Mouse (Mus musculus) splenic B cell, adult 2 months (primary cell): ENCODE results near the gene Zfp853.

Source experiments
- DNase-seq: peaks from one replicate; pipeline ENCODE4 v3.0.0-alpha.2; 2011; ENCODE audit warnings: low read depth, low spot score
- H3K27me3 ChIP-seq: 2 replicates; pipeline ENCODE4 v1.6.1; 2012; ENCODE audit warnings: mild to moderate bottlenecking, low read length, moderate library complexity, mixed read lengths; ENCODE audit not compliant: control insufficient read depth, poor library complexity, insufficient read depth, severe bottlenecking
- H3K36me3 ChIP-seq: 2 replicates; pipeline ENCODE4 v1.6.1; 2012; ENCODE audit warnings: mild to moderate bottlenecking, low read length, moderate library complexity, mixed read lengths; ENCODE audit not compliant: control insufficient read depth, poor library complexity, insufficient read depth, severe bottlenecking

Gene Zfp853

GRCm38 (mm10) chr5:143272540-143273330 is 20.7 kb downstream of the Zfp853 start:
- no peaks in the 10 kb centered on the region for H3K36me3 ChIP-seq
- no peak for DNase-seq
- H3K27me3 ChIP-seq, result no peaks in the 10 kb centered on the region

GRCm38 (mm10) chr5:143272108-143272507 is 21.3 kb downstream of the Zfp853 start:
- no peaks in the 10 kb centered on the region for H3K27me3 ChIP-seq
- H3K36me3 ChIP-seq, result no peaks in the 10 kb centered on the region
- no peak for DNase-seq

GRCm38 (mm10) chr5:143271642-143272041 is 21.8 kb downstream of the Zfp853 start:
- DNase-seq, result no peak
- Histone ChIP-seq H3K36me3 (no peaks in the 10 kb centered on the region), H3K27me3 (no peaks in the 10 kb centered on the region)

- Histone ChIP-seq H3K27me3 (no peaks in the 10 kb centered on the region), H3K36me3 (no peaks in the 10 kb centered on the region)
- DNase-seq, result no peak
Observed at GRCm38 (mm10) chr5:143270151-143270519, 23.3 kb downstream of the Zfp853 start.

GRCm38 (mm10) chr5:143269363-143270150 is 23.9 kb downstream of the Zfp853 start, which contains the start of gene Zfp316:
Gene Zfp316 (minus strand): TSS chr5:143270022.
- peak; percentile 68 for DNase-seq
- H3K27me3 ChIP-seq, result no peaks in the 10 kb centered on the region
- H3K36me3 ChIP-seq, result no peaks in the 10 kb centered on the region

GRCm38 (mm10) chr5:143268985-143269362 is 24.4 kb downstream of the Zfp853 start:
- no peak for DNase-seq
- Histone ChIP-seq H3K36me3 (peaks cover 1% of the 10 kb centered on the region; the same call in 1 of the 2 replicates), H3K27me3 (no peaks in the 10 kb centered on the region)

GRCm38 (mm10) chr5:143266794-143267193 is 26.6 kb downstream of the Zfp853 start:
- peaks cover 1% of the 10 kb centered on the region; the same call in 1 of the 2 replicates for H3K36me3 ChIP-seq
- no peak for DNase-seq
- no peaks in the 10 kb centered on the region for H3K27me3 ChIP-seq

GRCm38 (mm10) chr5:143265409-143265808 is 28.0 kb downstream of the Zfp853 start:
- no peaks in the 10 kb centered on the region for H3K27me3 ChIP-seq
- peaks cover 1% of the 10 kb centered on the region; the same call in 1 of the 2 replicates for H3K36me3 ChIP-seq
- no peak for DNase-seq

- H3K27me3 ChIP-seq, result no peaks in the 10 kb centered on the region
- DNase-seq, result no peak
- H3K36me3 ChIP-seq, result peaks cover 1% of the 10 kb centered on the region; the same call in 1 of the 2 replicates
Observed at GRCm38 (mm10) chr5:143264689-143265088, 28.7 kb downstream of the Zfp853 start.

GRCm38 (mm10) chr5:143261636-143262035 is 31.8 kb downstream of the Zfp853 start:
- no peak for DNase-seq
- no peaks in the 10 kb centered on the region for H3K27me3 ChIP-seq
- peaks cover 1% of the 10 kb centered on the region; the same call in 1 of the 2 replicates for H3K36me3 ChIP-seq

GRCm38 (mm10) chr5:143255802-143256201 is 37.6 kb downstream of the Zfp853 start:
- DNase-seq, result no peak
- 0 out of 2 replicates have a peak, but pooled peaks cover 3% of the 10 kb centered on the region for H3K27me3 ChIP-seq
- H3K36me3 ChIP-seq, result no peaks in the 10 kb centered on the region

GRCm38 (mm10) chr5:143255131-143255519 is 38.3 kb downstream of the Zfp853 start:
- DNase-seq, result no peak
- Histone ChIP-seq H3K27me3 (0 out of 2 replicates have a peak, but pooled peaks cover 3% of the 10 kb centered on the region), H3K36me3 (no peaks in the 10 kb centered on the region)

- Histone ChIP-seq H3K36me3 (no peaks in the 10 kb centered on the region), H3K27me3 (0 out of 2 replicates have a peak, but pooled peaks cover 3% of the 10 kb centered on the region)
- DNase-seq, result no peak
Observed at GRCm38 (mm10) chr5:143254487-143255130, 38.8 kb downstream of the Zfp853 start.

- no peak for DNase-seq
- H3K27me3 ChIP-seq, result 0 out of 2 replicates have a peak, but pooled peaks cover 3% of the 10 kb centered on the region
- no peaks in the 10 kb centered on the region for H3K36me3 ChIP-seq
Observed at GRCm38 (mm10) chr5:143253881-143254486, 39.4 kb downstream of the Zfp853 start.
